Mouse (Mus musculus) MEL (cell line): ENCODE data around the gene Naa50.

ENCODE experiments used
- CTCF ChIP-seq, 3 experiments: IDR thresholded peaks in 2 of 3; conservative IDR thresholded peaks in 1 of 3; 2 replicates each; pipeline ENCODE4 v1.5.1; 2011 to 2012; ENCODE audit warnings: low read length in 3 of 3, low read depth in 2 of 3, mild to moderate bottlenecking in 2 of 3, improper control_type of control experiment in 1 of 3, inconsistent platforms in 1 of 3, mixed read lengths in 1 of 3, moderate library complexity in 1 of 3; ENCODE audit not compliant: control insufficient read depth in 1 of 3, insufficient read depth in 1 of 3, poor library complexity in 1 of 3, severe bottlenecking in 1 of 3
- GATA1 ChIP-seq: IDR thresholded peaks from 2 replicates; pipeline ENCODE4 v1.6.1; 2011; ENCODE audit warnings: low read depth, low read length, improper control_type of control experiment
- MAFK ChIP-seq: IDR thresholded peaks from 2 replicates; pipeline ENCODE4 v1.6.1; 2011; ENCODE audit warnings: low read depth, mild to moderate bottlenecking, low read length, improper control_type of control experiment, borderline replicate concordance
- MAX ChIP-seq: IDR thresholded peaks from 2 replicates; pipeline ENCODE4 v1.6.1; 2011; ENCODE audit warnings: low read length, improper control_type of control experiment
- POLR2A ChIP-seq, 2 experiments: IDR thresholded peaks; 2 replicates each; pipeline ENCODE4 v1.6.1; 2011 to 2012; ENCODE audit warnings: low read length in 2 of 2, mild to moderate bottlenecking in 2 of 2, control low read depth in 1 of 2, improper control_type of control experiment in 1 of 2, low read depth in 1 of 2, moderate library complexity in 1 of 2; ENCODE audit not compliant: control insufficient read depth in 1 of 2, insufficient read depth in 1 of 2, poor library complexity in 1 of 2
- POLR2AphosphoS2 ChIP-seq: IDR thresholded peaks from 2 replicates; pipeline ENCODE4 v1.6.1; 2011; ENCODE audit warnings: low read length, improper control_type of control experiment
- RCOR1 ChIP-seq: IDR thresholded peaks from 2 replicates; pipeline ENCODE4 v1.6.1; 2012; ENCODE audit warnings: low read depth, mild to moderate bottlenecking, inconsistent platforms, low read length, improper control_type of control experiment
- SIN3A ChIP-seq: IDR thresholded peaks from 2 replicates; pipeline ENCODE4 v1.6.1; 2012; ENCODE audit warnings: low read length, improper control_type of control experiment, inconsistent platforms
- ZKSCAN1 ChIP-seq: IDR thresholded peaks from 2 replicates; pipeline ENCODE4 v1.6.1; 2012; ENCODE audit warnings: low read depth, mild to moderate bottlenecking, inconsistent platforms, low read length, improper control_type of control experiment, moderate library complexity
- ZNF384 ChIP-seq: IDR thresholded peaks from 2 replicates; pipeline ENCODE4 v1.6.1; 2012; ENCODE audit warnings: low read depth, mild to moderate bottlenecking, inconsistent platforms, low read length, improper control_type of control experiment

DNA sequence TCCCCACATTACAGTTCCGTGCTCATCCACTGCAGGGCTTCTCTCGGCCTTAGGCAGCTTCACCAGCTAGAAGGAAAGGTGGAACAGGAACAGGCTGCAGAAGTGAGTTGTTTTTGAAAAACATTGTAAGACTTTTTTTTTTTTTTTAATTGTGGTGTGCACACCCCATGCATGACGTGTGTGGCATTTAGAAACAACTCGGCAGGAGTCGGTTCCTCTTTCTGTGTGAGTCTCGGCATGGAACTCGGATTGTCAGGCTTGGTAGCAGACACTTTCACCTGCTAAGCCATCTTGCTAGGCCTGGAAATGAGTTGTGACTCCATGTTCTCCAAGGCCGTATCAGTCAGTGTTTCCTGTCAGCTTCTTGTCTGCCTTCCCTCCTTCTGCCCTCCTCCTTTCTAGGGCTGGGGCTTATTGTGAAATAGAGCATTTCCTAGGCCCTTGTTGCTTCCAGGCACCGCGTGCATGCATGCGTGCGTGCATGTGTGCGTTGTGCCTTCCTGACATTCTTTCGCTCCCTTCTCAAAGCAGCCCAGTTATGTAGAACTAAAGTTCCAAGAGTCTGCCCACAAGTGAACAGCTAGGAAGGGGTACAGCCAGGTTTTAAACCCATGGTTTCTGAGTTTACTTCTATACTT, 59.6 kb downstream of the Naa50 start:
- no peak for TF ChIP-seq MAFK
- no peak for TF ChIP-seq RCOR1
- no peak for TF ChIP-seq ZKSCAN1
- no peak for TF ChIP-seq ZNF384
- no peak for TF ChIP-seq POLR2A (IDR thresholded peaks at IDR 0.05; ENCODE audit: control insufficient read depth in 1 of 2, insufficient read depth in 1 of 2, low read depth in 1 of 2, low read length in 2 of 2, poor library complexity in 1 of 2)
- no peak for TF ChIP-seq SIN3A
- no peak for TF ChIP-seq CTCF (IDR thresholded peaks at IDR 0.05 in 2 of 3, conservative IDR thresholded peaks at IDR 0.05 in 1 of 3; ENCODE audit: control insufficient read depth in 1 of 3, insufficient read depth in 1 of 3, low read depth in 2 of 3, low read length in 3 of 3, poor library complexity in 1 of 3, severe bottlenecking in 1 of 3)
- TF ChIP-seq GATA1: no peak
- no peak for TF ChIP-seq MAX
- no peak for TF ChIP-seq POLR2AphosphoS2
